Mouse (Mus musculus) stomach, postnatal 0 days (tissue): ENCODE data around the gene Hsh2d.

Source experiments
- CTCF ChIP-seq: IDR thresholded peaks from 2 replicates; pipeline ENCODE4 v1.5.1; 2016; ENCODE audit warnings: antibody characterized with exemption, low read depth, mild to moderate bottlenecking, moderate library complexity
- EP300 ChIP-seq: optimal IDR thresholded peaks from 2 replicates; pipeline ENCODE3; 2016; ENCODE audit warnings: antibody characterized with exemption

GRCm38 (mm10) chr8:72183554-72184202, 5.8 kb upstream of the Hsh2d start:
- TF ChIP-seq CTCF = no peak
- no peak for TF ChIP-seq EP300
